Mouse (Mus musculus) hindbrain, embryonic 13.5 days (tissue): ENCODE results near the gene Lrrc49. TPM values are rescaled to one million over a fixed set of nuclear protein-coding genes. Genes with fewer than 3 reads are reported as not detected.

Experiments
- ATAC-seq: fragments of 200-750 bp; cut with Nextera tagmentation; 2 replicates; pipeline ENCODE4 v1.8.0; 2017; ENCODE audit warnings: moderate TSS enrichment; ENCODE audit not compliant: low FRiP score
- H3K27ac ChIP-seq: fragments of 300-500 bp; sonication (generic); 2 replicates; pipeline ENCODE4 v1.5.1; 2015; ENCODE audit warnings: inconsistent platforms, mild to moderate bottlenecking, moderate library complexity
- H3K27me3 ChIP-seq: fragments of 300-500 bp; sonication (generic); 2 replicates; pipeline ENCODE4 v1.6.1; 2015; ENCODE audit warnings: mild to moderate bottlenecking, inconsistent platforms
- H3K36me3 ChIP-seq: fragments of 300-500 bp; sonication (generic); 2 replicates; pipeline ENCODE4 v1.6.1; 2015; ENCODE audit warnings: mild to moderate bottlenecking, inconsistent platforms
- H3K4me1 ChIP-seq: fragments of 300-500 bp; sonication (generic); replicated peaks from 2 replicates; pipeline ENCODE4 v1.6.1; 2015; ENCODE audit warnings: inconsistent platforms
- H3K4me2 ChIP-seq: fragments of 300-500 bp; sonication (generic); 2 replicates; pipeline ENCODE4 v1.6.1; 2015; ENCODE audit warnings: inconsistent platforms, mild to moderate bottlenecking, moderate library complexity
- H3K4me3 ChIP-seq: fragments of 300-500 bp; sonication (generic); 2 replicates; pipeline ENCODE4 v1.5.1; 2015; ENCODE audit warnings: mild to moderate bottlenecking, inconsistent platforms
- H3K9ac ChIP-seq: fragments of 300-500 bp; sonication (generic); 2 replicates; pipeline ENCODE4 v1.6.1; 2015; ENCODE audit warnings: mild to moderate bottlenecking, inconsistent platforms
- H3K9me3 ChIP-seq: fragments of 300-500 bp; sonication (generic); 2 replicates; pipeline ENCODE4 v1.6.1; 2016; ENCODE audit warnings: inconsistent platforms
- WGBS: fragments of 180-500 bp; shearing (Covaris S2); methylation state at CpG from one replicate; pipeline ENCODE4 v1.1.7; 2015; 5-methylcytosine and 5-hydroxymethylcytosine counted together
- polyA plus RNA-seq: library from polyadenylated mRNA; unstranded; fragments of >200 nt; fragmentation: Nextera tagmentation; extraction: Ambion mirVana; gene quantifications from 2 replicates; pipeline ENCODE4 v1.2.1, GENCODE M21; 2015

Gene Lrrc49
- polyA plus RNA-seq, 1 experiment from 2014 or later, result 70.0 TPM

GRCm38 (mm10) chr9:60625895-60626294, 62.1 kb downstream of the Lrrc49 start:
- no peak for ATAC-seq
- no peak overlapping the region for H3K4me2 ChIP-seq
- no CpG with 5 or more reads among the region's 2 CpGs for WGBS

GRCm38 (mm10) chr9:60616946-60617345, 71.0 kb downstream of the Lrrc49 start:
- H3K27ac ChIP-seq, result no peak overlapping the region
- no peaks in the 10 kb centered on the region for H3K4me1 ChIP-seq
- no peak overlapping the region for H3K9ac ChIP-seq
- H3K36me3 ChIP-seq, result peaks cover 37% of the 10 kb centered on the region
- WGBS, result 63% methylated on average over 9 of the region's 9 CpGs
- H3K4me3 ChIP-seq, result no peak overlapping the region
- H3K9me3 ChIP-seq, result no peaks in the 10 kb centered on the region
- ATAC-seq, result no peak
- no peak overlapping the region for H3K4me2 ChIP-seq
- no peaks in the 10 kb centered on the region for H3K27me3 ChIP-seq

More at GRCm38 (mm10) chr9:60625895-60626294, 62.1 kb downstream of the Lrrc49 start:
- H3K27ac ChIP-seq, result peak overlapping the region; percentile 45
- H3K4me3 ChIP-seq, result no peak overlapping the region
- H3K27me3 ChIP-seq, result no peaks in the 10 kb centered on the region
- no peaks in the 10 kb centered on the region for H3K36me3 ChIP-seq
- H3K9me3 ChIP-seq, result no peaks in the 10 kb centered on the region
- no peak overlapping the region for H3K9ac ChIP-seq
- peaks cover 20% of the 10 kb centered on the region for H3K4me1 ChIP-seq

GRCm38 (mm10) chr9:60616359-60616758, 71.6 kb downstream of the Lrrc49 start:
- Histone ChIP-seq H3K27me3 (no peaks in the 10 kb centered on the region), H3K4me3 (no peak overlapping the region), H3K9me3 (no peaks in the 10 kb centered on the region), H3K36me3 (peaks cover 43% of the 10 kb centered on the region), H3K4me2 (no peak overlapping the region), H3K9ac (no peak overlapping the region), H3K27ac (no peak overlapping the region), H3K4me1 (no peaks in the 10 kb centered on the region)
- no peak for ATAC-seq
- 80% methylated on average over 7 of the region's 7 CpGs for WGBS

GRCm38 (mm10) chr9:60612260-60612659, 75.7 kb downstream of the Lrrc49 start:
- no peaks in the 10 kb centered on the region for H3K9me3 ChIP-seq
- H3K4me2 ChIP-seq, result no peak overlapping the region
- no peak overlapping the region for H3K27ac ChIP-seq
- H3K27me3 ChIP-seq, result no peaks in the 10 kb centered on the region
- ATAC-seq, result no peak
- no peak overlapping the region for H3K9ac ChIP-seq
- 92% methylated on average over 2 of the region's 2 CpGs for WGBS
- no peak overlapping the region for H3K4me3 ChIP-seq
- H3K4me1 ChIP-seq, result no peaks in the 10 kb centered on the region
- H3K36me3 ChIP-seq, result peaks cover 54% of the 10 kb centered on the region

GRCm38 (mm10) chr9:60610194-60610593, 77.8 kb downstream of the Lrrc49 start:
- Histone ChIP-seq H3K27me3 (no peaks in the 10 kb centered on the region), H3K36me3 (peaks cover 62% of the 10 kb centered on the region), H3K27ac (no peak overlapping the region), H3K9me3 (no peaks in the 10 kb centered on the region), H3K9ac (no peak overlapping the region), H3K4me2 (no peak overlapping the region), H3K4me3 (no peak overlapping the region), H3K4me1 (no peaks in the 10 kb centered on the region)
- WGBS, result 65% methylated on average over 13 of the region's 13 CpGs
- ATAC-seq, result no peak

- no peaks in the 10 kb centered on the region for H3K27me3 ChIP-seq
- H3K36me3 ChIP-seq, result peaks cover 63% of the 10 kb centered on the region
- H3K27ac ChIP-seq, result no peak overlapping the region
- no peak overlapping the region for H3K4me2 ChIP-seq
- no peak for ATAC-seq
- no peak overlapping the region for H3K4me3 ChIP-seq
- H3K9ac ChIP-seq, result no peak overlapping the region
- 91% methylated on average over 9 of the region's 9 CpGs for WGBS
- no peaks in the 10 kb centered on the region for H3K4me1 ChIP-seq
- H3K9me3 ChIP-seq, result no peaks in the 10 kb centered on the region
Measured at GRCm38 (mm10) chr9:60608857-60609256, 79.1 kb downstream of the Lrrc49 start.

- Histone ChIP-seq H3K4me2 (no peak overlapping the region), H3K27ac (no peak overlapping the region), H3K9me3 (no peaks in the 10 kb centered on the region), H3K9ac (no peak overlapping the region), H3K36me3 (peaks cover 55% of the 10 kb centered on the region), H3K27me3 (no peaks in the 10 kb centered on the region), H3K4me3 (no peak overlapping the region), H3K4me1 (no peaks in the 10 kb centered on the region)
- 75% methylated on average over 3 of the region's 3 CpGs for WGBS
- ATAC-seq, result no peak
Measured at GRCm38 (mm10) chr9:60608086-60608485, 79.9 kb downstream of the Lrrc49 start.

- no peak for ATAC-seq
- H3K36me3 ChIP-seq, result peaks cover 53% of the 10 kb centered on the region
- H3K9ac ChIP-seq, result no peak overlapping the region
- no peak overlapping the region for H3K4me2 ChIP-seq
- no peaks in the 10 kb centered on the region for H3K4me1 ChIP-seq
- H3K9me3 ChIP-seq, result no peaks in the 10 kb centered on the region
- H3K27me3 ChIP-seq, result no peaks in the 10 kb centered on the region
- no peak overlapping the region for H3K27ac ChIP-seq
- WGBS, result 80% methylated on average over 2 of the region's 2 CpGs
- H3K4me3 ChIP-seq, result no peak overlapping the region
Measured at GRCm38 (mm10) chr9:60604971-60605370, 83.0 kb downstream of the Lrrc49 start.

- H3K36me3 ChIP-seq, result peaks cover 57% of the 10 kb centered on the region
- no peak for ATAC-seq
- 83% methylated on average over 10 of the region's 10 CpGs for WGBS
Measured at GRCm38 (mm10) chr9:60601936-60602335, 86.0 kb downstream of the Lrrc49 start.

GRCm38 (mm10) chr9:60600273-60600672, 87.7 kb downstream of the Lrrc49 start:
- 90% methylated on average over 4 of the region's 4 CpGs for WGBS

More at GRCm38 (mm10) chr9:60601936-60602335, 86.0 kb downstream of the Lrrc49 start:
- no peak overlapping the region for H3K4me3 ChIP-seq
- H3K9ac ChIP-seq, result no peak overlapping the region
- H3K9me3 ChIP-seq, result no peaks in the 10 kb centered on the region
- no peaks in the 10 kb centered on the region for H3K4me1 ChIP-seq
- no peak overlapping the region for H3K27ac ChIP-seq
- H3K4me2 ChIP-seq, result no peak overlapping the region
- H3K27me3 ChIP-seq, result no peaks in the 10 kb centered on the region

GRCm38 (mm10) chr9:60599489-60599888, 88.5 kb downstream of the Lrrc49 start:
- Histone ChIP-seq H3K4me1 (no peaks in the 10 kb centered on the region), H3K9ac (no peak overlapping the region), H3K27me3 (no peaks in the 10 kb centered on the region), H3K4me3 (no peak overlapping the region), H3K27ac (no peak overlapping the region), H3K9me3 (no peaks in the 10 kb centered on the region), H3K4me2 (no peak overlapping the region), H3K36me3 (peaks cover 59% of the 10 kb centered on the region)
- no peak for ATAC-seq
- 60% methylated on average over 2 of the region's 2 CpGs for WGBS

More at GRCm38 (mm10) chr9:60600273-60600672, 87.7 kb downstream of the Lrrc49 start:
- H3K36me3 ChIP-seq, result peaks cover 65% of the 10 kb centered on the region
- H3K4me3 ChIP-seq, result no peak overlapping the region
- no peak for ATAC-seq
- no peaks in the 10 kb centered on the region for H3K9me3 ChIP-seq
- no peak overlapping the region for H3K9ac ChIP-seq
- H3K27me3 ChIP-seq, result no peaks in the 10 kb centered on the region
- H3K4me1 ChIP-seq, result no peaks in the 10 kb centered on the region
- H3K4me2 ChIP-seq, result no peak overlapping the region
- H3K27ac ChIP-seq, result no peak overlapping the region

- H3K4me1 ChIP-seq, result no peaks in the 10 kb centered on the region
- no peaks in the 10 kb centered on the region for H3K9me3 ChIP-seq
- no peak overlapping the region for H3K27ac ChIP-seq
- no peak overlapping the region for H3K9ac ChIP-seq
- H3K27me3 ChIP-seq, result no peaks in the 10 kb centered on the region
- peaks cover 73% of the 10 kb centered on the region for H3K36me3 ChIP-seq
- no peak overlapping the region for H3K4me3 ChIP-seq
- whole genome bisulfite sequencing, result 81% methylated on average over 7 of the region's 7 CpGs
- no peak overlapping the region for H3K4me2 ChIP-seq
- no peak for ATAC-seq
Measured at GRCm38 (mm10) chr9:60595406-60595805, 92.6 kb downstream of the Lrrc49 start.

GRCm38 (mm10) chr9:60592974-60593373, 95.0 kb downstream of the Lrrc49 start:
- H3K4me3 ChIP-seq, result no peak overlapping the region
- H3K9ac ChIP-seq, result no peak overlapping the region
- no peak overlapping the region for H3K4me2 ChIP-seq
- H3K27ac ChIP-seq, result no peak overlapping the region
- H3K27me3 ChIP-seq, result no peaks in the 10 kb centered on the region
- H3K4me1 ChIP-seq, result no peaks in the 10 kb centered on the region
- 80% methylated on average over 6 of the region's 6 CpGs for WGBS
- no peak for ATAC-seq
- H3K9me3 ChIP-seq, result no peaks in the 10 kb centered on the region
- peaks cover 83% of the 10 kb centered on the region for H3K36me3 ChIP-seq
